Mouse (Mus musculus) brain, embryonic 18.5 days (tissue): ENCODE measurements around the gene Sptlc3.

Experiments
- DNase-seq: peaks from one replicate; pipeline ENCODE4 v3.0.0-alpha.2; 2012; ENCODE audit warnings: low read depth, low spot score

Sptlc3 gene

DNA sequence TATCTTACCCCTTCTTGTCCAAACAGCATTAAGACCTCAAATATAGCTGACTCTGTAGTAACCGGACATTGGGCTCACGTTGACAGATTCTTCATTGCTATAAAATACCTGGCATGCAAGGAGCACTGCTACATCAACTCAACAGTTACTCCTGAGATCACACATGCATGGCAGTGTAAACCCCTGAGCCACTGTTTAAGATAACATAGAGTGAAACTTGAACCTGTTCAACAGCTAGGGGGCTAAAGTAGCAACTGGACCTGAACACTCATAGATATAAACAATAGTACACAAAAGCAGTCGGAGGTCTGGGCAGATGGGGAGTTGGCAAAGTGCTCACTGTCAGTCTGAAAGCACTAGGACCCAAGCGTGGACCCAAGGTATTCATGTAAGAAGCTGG lies 140.8 kb downstream of the Sptlc3 start:
- DNase-seq = no peak

DNA sequence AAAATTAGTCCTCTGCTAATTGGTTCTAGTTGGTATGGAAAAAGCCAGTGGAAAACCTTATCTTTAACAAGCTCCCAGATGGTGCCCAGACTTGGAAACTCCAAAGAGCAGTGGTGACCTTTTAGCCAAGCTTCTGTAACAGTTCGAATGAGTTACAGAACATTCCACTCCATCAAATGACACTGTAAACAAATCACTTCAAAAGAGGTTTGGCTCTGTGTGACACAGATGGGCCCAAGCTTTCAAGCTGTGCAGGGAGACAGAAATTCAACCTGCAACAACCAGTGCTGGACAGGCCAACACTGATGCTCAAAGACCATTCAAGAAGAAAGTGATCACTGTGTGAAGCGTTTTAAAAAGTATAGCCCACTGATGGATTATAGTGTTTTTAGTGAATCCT lies 144.1 kb downstream of the Sptlc3 start:
- DNase-seq = no peak

DNA sequence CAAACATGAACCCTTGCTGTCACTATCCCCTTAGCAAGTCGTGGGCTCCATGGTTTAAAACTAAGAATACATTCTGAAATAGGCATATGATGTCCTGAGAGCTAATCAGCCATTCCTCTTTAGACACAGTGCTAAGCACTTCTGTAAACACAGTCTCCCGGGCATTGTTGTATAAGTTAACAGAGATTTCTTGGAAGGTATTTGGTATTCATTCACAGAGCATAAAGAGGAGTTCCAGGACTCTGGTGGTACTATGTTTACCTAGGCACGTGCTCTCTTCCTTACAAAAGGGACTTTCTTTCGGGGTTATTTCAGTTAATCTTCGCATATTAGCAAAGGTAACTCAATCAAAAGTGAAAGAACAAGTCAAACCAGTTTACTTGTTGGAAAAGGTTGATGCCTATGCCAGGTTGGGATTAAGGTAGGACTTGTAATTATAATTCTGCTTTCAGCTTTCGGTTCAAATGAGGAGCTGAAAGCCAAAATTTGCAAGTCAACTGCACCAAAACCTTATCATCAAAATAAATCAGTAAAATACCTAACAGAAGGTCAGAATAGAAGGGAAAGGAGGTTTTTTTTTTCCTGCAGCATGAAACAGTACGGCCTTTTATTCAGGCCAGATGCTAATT lies 148.2 kb downstream of the Sptlc3 start:
- DNase-seq = no peak

DNA sequence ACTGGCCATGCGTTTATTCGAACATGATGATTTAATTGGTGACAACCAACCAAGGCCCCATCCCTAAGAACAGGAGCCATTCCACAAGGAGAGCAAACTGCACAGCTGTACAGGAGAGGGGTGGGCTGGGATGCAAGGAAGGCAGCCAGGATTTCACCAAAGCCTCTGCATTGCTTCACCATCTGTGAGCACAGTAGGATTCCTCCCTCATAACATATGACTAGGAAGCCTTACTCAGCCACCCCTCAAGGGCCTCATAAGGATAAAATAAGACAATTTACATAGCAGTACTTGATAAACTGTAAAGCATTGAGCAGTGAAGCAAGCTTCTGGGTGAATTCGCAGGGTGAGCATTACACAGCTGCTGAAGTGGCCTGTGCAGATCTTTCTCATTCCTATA lies 155.8 kb downstream of the Sptlc3 start:
- DNase-seq = no peak

DNA sequence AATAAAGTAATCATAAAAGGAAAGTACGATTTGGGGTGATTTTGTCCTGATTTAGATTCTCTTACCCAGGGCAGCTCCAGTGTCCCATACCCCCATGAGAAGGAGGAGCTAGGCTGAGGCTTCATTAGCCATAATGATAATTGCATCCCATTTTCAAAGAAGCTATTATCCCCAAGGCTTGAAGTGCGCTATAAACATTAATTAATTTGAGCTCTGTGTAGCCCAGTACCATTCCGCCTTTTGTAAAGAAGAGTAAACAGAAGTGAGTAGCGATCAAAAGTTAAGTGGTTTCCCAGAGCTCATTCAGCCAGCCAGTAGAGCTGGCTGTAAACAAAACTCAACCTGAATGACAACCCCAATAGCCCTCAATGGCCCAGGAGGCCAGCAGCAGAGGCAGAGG lies 163.0 kb downstream of the Sptlc3 start:
- no peak for DNase-seq

DNA sequence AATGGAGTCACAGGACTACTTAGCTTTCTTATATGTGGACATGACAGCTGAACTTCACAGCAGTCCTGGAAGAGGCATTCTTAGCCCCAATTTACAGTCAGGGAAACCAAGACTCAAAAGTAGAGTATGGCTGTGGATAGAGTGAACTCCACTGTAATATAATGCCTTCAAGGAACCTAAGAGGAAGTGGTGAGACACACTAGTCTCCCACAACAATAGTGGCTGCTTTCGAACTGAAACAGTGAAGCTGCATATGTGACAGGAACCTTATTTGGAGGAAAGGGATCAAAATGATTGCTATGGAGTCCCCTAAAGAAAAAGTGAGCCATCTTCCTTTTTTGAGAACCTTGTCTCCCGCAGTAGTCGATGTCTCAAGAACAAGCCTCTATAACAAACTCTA lies 178.1 kb downstream of the Sptlc3 start:
- DNase-seq = no peak

DNA sequence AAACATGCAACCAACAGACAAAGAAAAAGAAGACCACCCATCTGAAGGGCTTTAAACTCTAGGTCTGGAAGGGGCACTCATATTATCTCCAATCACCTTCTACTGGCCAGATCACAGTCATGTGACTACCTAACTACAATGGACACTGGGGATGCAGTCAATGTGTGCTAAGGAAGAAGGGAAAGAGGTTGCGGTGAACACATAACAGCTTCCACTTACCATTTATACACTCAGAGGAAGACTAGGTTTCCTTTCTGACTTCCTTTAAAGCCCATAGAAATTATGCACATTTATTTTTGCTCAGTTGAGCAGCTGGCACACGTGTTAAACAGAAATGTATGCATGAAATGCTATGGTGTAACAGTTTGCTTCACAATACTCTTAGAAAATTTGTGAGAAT lies 178.7 kb downstream of the Sptlc3 start:
- no peak for DNase-seq

DNA sequence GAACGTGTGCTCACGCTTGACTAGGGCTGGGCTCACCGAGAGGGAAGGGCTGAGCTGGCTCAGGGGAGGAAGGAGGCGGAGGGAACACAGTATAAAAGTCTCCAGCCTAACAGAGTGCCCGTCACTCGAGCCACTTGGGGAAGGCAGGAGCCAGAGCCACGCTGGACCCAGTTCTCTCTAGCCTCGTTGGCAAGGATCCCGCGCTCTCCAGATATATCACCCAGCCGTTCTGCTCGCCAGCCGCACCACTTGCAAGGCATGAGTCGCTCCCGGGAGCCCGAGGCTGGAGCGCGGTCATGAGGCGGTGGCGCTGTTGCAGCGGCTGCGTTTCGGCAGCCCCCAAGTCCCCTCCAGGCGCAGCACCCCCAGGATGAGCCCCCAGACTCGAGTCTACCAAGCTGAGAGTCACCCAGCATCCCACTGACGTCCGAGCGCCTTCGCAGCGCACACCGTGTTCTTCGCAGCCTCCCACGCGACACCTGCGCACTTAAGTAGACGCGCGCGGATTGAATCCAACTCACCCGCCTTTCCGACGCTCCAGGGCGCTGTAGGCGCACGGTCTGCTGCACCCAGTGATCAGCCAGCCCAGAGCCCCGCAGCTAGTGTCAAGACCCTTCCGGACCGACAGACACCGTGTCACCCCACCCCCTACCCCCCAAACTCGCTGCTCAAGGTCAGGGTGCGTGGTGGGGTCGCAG lies 183.5 kb downstream of the Sptlc3 start:
- no peak for DNase-seq

DNA sequence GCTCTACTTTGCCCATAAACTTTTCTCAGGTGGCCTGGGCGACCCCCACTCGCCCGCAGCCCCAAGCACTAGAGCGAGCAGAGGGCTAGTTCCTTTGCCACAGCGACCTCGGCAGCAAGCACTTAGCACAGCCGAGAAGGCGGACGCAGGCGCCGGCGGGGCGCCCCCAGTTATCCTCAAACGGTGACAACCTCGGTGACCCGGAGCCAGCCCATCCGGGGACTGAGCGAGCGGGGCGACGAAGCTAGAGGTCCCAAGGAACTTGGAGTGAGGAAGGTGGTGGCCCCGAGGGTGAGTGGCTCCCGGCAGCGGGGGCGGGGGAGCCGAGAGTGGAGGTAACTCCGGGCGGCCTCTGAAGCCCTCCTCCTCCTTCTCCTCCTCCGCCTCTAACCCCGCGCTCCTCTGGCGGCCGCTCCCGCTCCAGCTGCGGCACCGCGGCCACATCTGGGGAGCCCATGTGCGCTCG lies 184.1 kb downstream of the Sptlc3 start, which contains the start of gene Ism1:
Gene Ism1, plus strand, starts transcription at position 370 of the 466 bp plus-strand sequence.
- DNase-seq = no peak

DNA sequence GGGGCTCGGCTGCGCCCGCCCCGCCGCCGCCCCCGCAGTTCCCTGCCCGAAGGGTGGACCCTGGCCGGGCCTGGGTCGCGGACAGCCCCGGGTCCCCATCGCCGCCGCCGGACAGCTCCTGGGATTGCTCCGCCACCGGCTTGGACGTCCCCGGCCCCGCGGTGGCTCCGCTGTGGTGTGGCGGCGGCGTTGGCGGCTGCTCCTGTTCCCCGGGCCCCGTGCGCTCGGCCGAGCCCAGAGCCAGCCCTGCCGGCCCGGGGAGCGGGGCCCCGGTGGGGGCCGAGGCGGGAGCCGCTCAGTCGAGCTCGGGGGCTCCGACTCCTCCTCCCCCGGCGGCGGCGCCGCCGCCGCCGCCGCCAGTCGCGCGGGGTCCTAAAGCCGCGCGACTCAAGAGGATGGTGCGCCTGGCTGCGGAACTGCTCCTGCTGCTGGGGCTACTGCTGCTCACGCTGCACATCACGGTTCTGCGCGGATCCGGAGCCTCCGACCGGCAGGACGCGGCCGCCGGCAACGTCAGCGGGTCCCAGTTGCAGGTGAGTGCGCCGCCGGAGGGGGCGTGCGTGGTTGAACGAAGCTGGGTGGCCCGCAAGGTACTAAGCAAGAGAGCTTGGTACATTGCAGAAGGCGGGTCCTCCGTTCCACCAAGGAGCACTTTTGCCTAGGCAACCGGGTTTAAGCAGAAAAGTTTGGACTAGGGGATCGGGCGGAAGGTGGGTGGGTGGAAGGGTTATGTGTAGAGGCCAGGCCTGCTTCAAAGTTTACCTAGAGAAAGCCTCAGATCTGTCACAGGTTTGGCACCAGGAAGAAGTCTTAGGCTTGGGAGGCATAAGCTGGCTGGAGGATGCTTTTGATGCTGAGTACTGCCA lies 184.8 kb downstream of the Sptlc3 start:
- DNase-seq = no peak

DNA sequence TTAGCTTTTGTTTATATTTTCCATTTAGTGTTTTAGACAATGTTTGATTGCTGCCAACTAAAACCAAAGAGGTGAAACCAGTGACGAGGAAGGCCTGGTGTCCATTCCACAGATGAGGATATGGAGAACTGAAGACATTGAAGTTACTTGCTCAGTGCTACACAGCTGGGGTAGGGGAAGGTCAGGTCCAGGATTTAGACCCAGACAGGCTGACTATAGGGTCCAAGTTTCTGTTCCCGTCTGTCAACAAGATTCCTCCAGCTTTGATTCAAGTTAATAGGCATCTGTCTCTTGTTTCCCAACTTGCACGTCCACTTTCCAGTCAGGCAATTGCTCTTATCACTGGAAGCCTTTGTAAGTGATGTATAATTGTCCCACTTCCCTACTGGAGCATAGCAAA lies 188.8 kb downstream of the Sptlc3 start:
- no peak for DNase-seq
